In the genomic region with DNA sequence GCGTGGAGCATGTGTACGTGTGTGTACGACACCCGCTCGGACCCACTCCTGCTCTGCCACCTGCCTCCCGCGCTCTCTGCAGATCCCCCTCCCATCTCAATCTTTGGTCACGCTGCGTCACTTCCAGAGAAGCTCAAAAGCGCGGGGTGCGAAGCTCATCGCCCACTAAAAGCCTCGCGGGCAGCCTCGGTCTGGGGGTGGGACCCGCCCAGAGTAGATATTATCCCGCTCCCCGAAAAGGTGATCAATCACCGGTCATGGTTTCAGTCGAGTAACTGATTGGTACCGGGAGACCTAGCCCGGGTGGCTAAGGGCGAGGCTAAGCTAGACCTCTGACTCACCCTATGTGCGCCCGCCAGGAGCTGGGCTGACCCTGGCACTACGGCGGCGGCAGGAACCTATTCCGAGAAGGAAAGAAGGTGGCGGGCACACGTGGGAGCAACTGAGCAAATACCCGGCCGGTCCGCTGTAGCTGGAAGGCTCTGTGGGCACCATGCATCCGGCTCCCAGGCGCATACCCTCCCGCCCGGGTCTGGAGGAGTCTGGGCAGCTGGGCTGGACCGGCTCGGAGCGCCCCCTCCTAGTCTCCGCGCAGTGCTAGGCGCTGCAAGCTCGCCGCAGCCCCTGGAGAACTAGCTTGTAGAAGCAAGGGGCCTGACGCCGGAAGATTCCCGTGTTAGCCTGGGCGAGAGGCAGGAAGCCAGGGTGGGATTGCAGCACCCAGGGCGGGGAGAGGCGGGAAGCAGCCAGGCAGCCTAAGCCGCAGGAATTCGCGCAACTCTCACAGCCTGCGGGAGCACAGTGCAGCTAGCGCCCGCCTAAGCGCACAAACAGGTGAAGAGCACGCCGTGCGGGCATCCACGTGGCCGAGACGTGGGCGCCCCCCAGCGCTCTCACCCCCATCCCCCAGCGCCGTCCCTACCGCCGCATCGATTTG, we compare ENCODE assay signal across 8 mouse cellular contexts. TPM values are rescaled to one million over a fixed set of nuclear protein-coding genes. Genes with fewer than 3 reads are reported as not detected.
DNase-seq lines count a peak whose midpoint lies in the region; ATAC-seq and TF ChIP-seq lines count a peak whose summit lies in the region.

No protein-coding gene starts in this region.

- no peak for DNase-seq in spleen, adult 2 months (ENCODE audit: low read depth in 1 of 2, low spot score in 2 of 2)
- no peak for DNase-seq in spleen, adult 12 weeks (ENCODE audit: low spot score)
- peak; percentile 52 to 60 for DNase-seq in cerebellum, postnatal 14 days
- DNase-seq in gastrocnemius, postnatal 25 days = peak; percentile 51
- DNase-seq in limb, embryonic 14.5 days (ENCODE audit: low spot score) = peak; percentile 56

- no peak for TF ChIP-seq POLR2A in spleen, adult 2 months (IDR thresholded peaks at IDR 0.05; ENCODE audit: low read depth, low read length)
- no peak for TF ChIP-seq POLR2A in limb, embryonic 14.5 days (IDR thresholded peaks at IDR 0.05; ENCODE audit: borderline replicate concordance, extremely low read depth, insufficient read depth, insufficient read length)
- TF ChIP-seq POLR2A in testis, adult 2 months (IDR thresholded peaks at IDR 0.05; ENCODE audit: control insufficient read depth, low read depth, low read length) = no peak

- peak overlapping the region; percentile 100 for H3K4me2 ChIP-seq in intestine, postnatal 0 days (replicated peaks; ENCODE audit: low read depth)
- peak overlapping the region; percentile 98 for H3K4me2 ChIP-seq in limb, embryonic 14.5 days (replicated peaks; ENCODE audit: low read depth, low read length, severe bottlenecking)
- H3K4me2 ChIP-seq in midbrain, embryonic 15.5 days = peak overlapping the region; percentile 89

- H3K4me3 ChIP-seq in spleen, adult 2 months (ENCODE audit: extremely low read depth, insufficient read depth, insufficient read length) = peak overlapping the region; percentile 56
- H3K4me3 ChIP-seq in intestine, postnatal 0 days (ENCODE audit: low read depth, low read length) = peak overlapping the region; percentile 72
- peak overlapping the region; percentile 69 for H3K4me3 ChIP-seq in limb, embryonic 14.5 days (replicated peaks; ENCODE audit: low read length)
- peak overlapping the region; percentile 81 for H3K4me3 ChIP-seq in midbrain, embryonic 15.5 days
- peak overlapping the region; percentile 52 for H3K4me3 ChIP-seq in testis, adult 2 months (ENCODE audit: control insufficient read depth, low read depth, low read length)

- ATAC-seq in intestine, postnatal 0 days = peak; percentile 31; the same call in 1 of the 2 replicates
- ATAC-seq in limb, embryonic 14.5 days (ENCODE audit: low FRiP score, low read depth) = peak; percentile 44
- peak; percentile 67 for ATAC-seq in midbrain, embryonic 15.5 days (replicated peaks)

- no peaks in the 10 kb centered on the region for H3K9me3 ChIP-seq in intestine, postnatal 0 days (ENCODE audit: control insufficient read depth)
- no peaks in the 10 kb centered on the region for H3K9me3 ChIP-seq in limb, embryonic 14.5 days (ENCODE audit: control insufficient read depth, low read length)
- no peaks in the 10 kb centered on the region for H3K9me3 ChIP-seq in midbrain, embryonic 15.5 days

- H3K4me1 ChIP-seq in spleen, adult 2 months (ENCODE audit: control insufficient read depth, insufficient read depth, insufficient read length) = peaks cover 15% of the 10 kb centered on the region
- H3K4me1 ChIP-seq in intestine, postnatal 0 days (replicated peaks; ENCODE audit: control insufficient read depth, insufficient read depth, low read length) = peaks cover 6% of the 10 kb centered on the region; the same call in 1 of the 2 replicates
- H3K4me1 ChIP-seq in limb, embryonic 14.5 days (ENCODE audit: control insufficient read depth, insufficient read depth, low read length) = peaks cover 46% of the 10 kb centered on the region
- H3K4me1 ChIP-seq in midbrain, embryonic 15.5 days = peaks cover 53% of the 10 kb centered on the region
- no peaks in the 10 kb centered on the region; the same call in 1 of the 2 replicates for H3K4me1 ChIP-seq in testis, adult 2 months (ENCODE audit: control insufficient read depth, insufficient read depth, low read length)

- H3K27ac ChIP-seq in spleen, adult 2 months (ENCODE audit: insufficient read depth, low read length) = peak overlapping the region; percentile 22; the same call in 1 of the 2 replicates
- H3K27ac ChIP-seq in intestine, postnatal 0 days (ENCODE audit: low read depth, low read length) = peak overlapping the region; percentile 64
- H3K27ac ChIP-seq in limb, embryonic 14.5 days (replicated peaks; ENCODE audit: low read depth, low read length) = peak overlapping the region; percentile 65
- H3K27ac ChIP-seq in midbrain, embryonic 15.5 days = peak overlapping the region; percentile 81
- no peak overlapping the region for H3K27ac ChIP-seq in testis, adult 2 months (ENCODE audit: control insufficient read depth, insufficient read depth, low read depth, low read length)

- peaks cover 33% of the 10 kb centered on the region for H3K27me3 ChIP-seq in spleen, adult 2 months (ENCODE audit: control insufficient read depth, insufficient read depth, low read length)
- H3K27me3 ChIP-seq in intestine, postnatal 0 days (replicated peaks; ENCODE audit: control insufficient read depth, insufficient read depth, low read length) = peaks cover 8% of the 10 kb centered on the region; the same call in 1 of the 2 replicates
- peaks cover 20% of the 10 kb centered on the region; the same call in 1 of the 2 replicates for H3K27me3 ChIP-seq in limb, embryonic 14.5 days (ENCODE audit: control insufficient read depth, insufficient read depth, low read length)
- peaks cover 19% of the 10 kb centered on the region for H3K27me3 ChIP-seq in midbrain, embryonic 15.5 days (replicated peaks)
- peaks cover 2% of the 10 kb centered on the region; the same call in 1 of the 2 replicates for H3K27me3 ChIP-seq in testis, adult 2 months (ENCODE audit: control insufficient read depth, insufficient read depth, low read length)

- TF ChIP-seq CTCF in spleen, adult 2 months (IDR thresholded peaks at IDR 0.05; ENCODE audit: extremely low read depth, insufficient read depth, insufficient read length, insufficient replicate concordance) = no peak
- peak; percentile 19; the same call in 1 of the 2 replicates for TF ChIP-seq CTCF in intestine, postnatal 0 days (IDR thresholded peaks at IDR 0.05; ENCODE audit: low read depth)
- TF ChIP-seq CTCF in testis, adult 2 months (IDR thresholded peaks at IDR 0.05; ENCODE audit: control insufficient read depth, insufficient read depth, insufficient replicate concordance, low read depth, low read length) = no peak

- WGBS in spleen, adult 2 months = 2% methylated on average over 72 of the region's 73 CpGs
- under 1% methylated on average over 72 of the region's 73 CpGs for WGBS in intestine, postnatal 0 days
- WGBS in limb, embryonic 14.5 days = under 1% methylated on average over 71 of the region's 73 CpGs
- under 1% methylated on average over 73 of the region's 73 CpGs for WGBS in midbrain, embryonic 15.5 days

- no peaks in the 10 kb centered on the region for H3K36me3 ChIP-seq in spleen, adult 2 months (ENCODE audit: control insufficient read depth, insufficient read depth, low read length)
- H3K36me3 ChIP-seq in intestine, postnatal 0 days (ENCODE audit: control insufficient read depth, insufficient read depth) = no peaks in the 10 kb centered on the region
- no peaks in the 10 kb centered on the region for H3K36me3 ChIP-seq in limb, embryonic 14.5 days (ENCODE audit: control insufficient read depth, insufficient read depth, low read length)
- H3K36me3 ChIP-seq in midbrain, embryonic 15.5 days (replicated peaks) = no peaks in the 10 kb centered on the region
- H3K36me3 ChIP-seq in testis, adult 2 months (ENCODE audit: control insufficient read depth, insufficient read depth, low read length) = no peaks in the 10 kb centered on the region

- H3K9ac ChIP-seq in intestine, postnatal 0 days (ENCODE audit: low read depth, low read length) = peak overlapping the region; percentile 65
- peak overlapping the region; percentile 73 for H3K9ac ChIP-seq in limb, embryonic 14.5 days (ENCODE audit: low read depth, low read length, severe bottlenecking)
- H3K9ac ChIP-seq in midbrain, embryonic 15.5 days = peak overlapping the region; percentile 86

RNA-seq across cellular contexts. Expression of a gene that starts 3.3 kb away (rescaled TPM):
- 6.1 and 6.5 TPM in 2 replicates for polyA plus RNA-seq in spleen, adult 2 months (2012; rRNA removed)
- 1 to 10 TPM; 4.5 to 6.0 TPM for total RNA-seq in gastrocnemius, postnatal 25 days (2021)
- 11.7 and 12.7 TPM in 2 replicates for polyA plus RNA-seq in intestine, postnatal 0 days (2015; fragmentation: Nextera tagmentation; extraction: Ambion mirVana)
- 60.3 and 64.5 TPM in 2 replicates for polyA plus RNA-seq in limb, embryonic 14.5 days (2012; rRNA removed)
- polyA plus RNA-seq in limb, embryonic 14.5 days (2014; fragmentation: Nextera tagmentation; extraction: Ambion mirVana) = 30.4 and 34.2 TPM in 2 replicates
- 24.0 and 25.5 TPM in 2 replicates for polyA plus RNA-seq in midbrain, embryonic 15.5 days (2015; fragmentation: Nextera tagmentation; extraction: Ambion mirVana)
- 2.0 and 2.7 TPM in 2 replicates for polyA plus RNA-seq in testis, adult 2 months (2012; rRNA removed)

Comparison
In these comparisons a context has a peak if more than half of its experiments do, and no peak if none do; other contexts are left out.
1. DNase-seq: peak in cerebellum, postnatal 14 days (2 of 2), gastrocnemius, postnatal 25 days (single experiment) and limb, embryonic 14.5 days (single experiment); none in spleen, adult 2 months (0 of 2) and spleen, adult 12 weeks (single experiment).
2. Peak in every context shown above with its lines, with median percentiles within 50 percentile points of each other: H3K4me3 ChIP-seq, ATAC-seq, H3K4me2 ChIP-seq and H3K9ac ChIP-seq.